Mouse (Mus musculus): ENCODE measurements around the gene Cryz. TPM values are rescaled to one million over a fixed set of nuclear protein-coding genes. Genes with fewer than 3 reads are reported as not detected.

Gene Cryz
- total and polyA plus RNA-seq, 3 experiments: 10.7 to 21.6 TPM; not detected in 1

DNA sequence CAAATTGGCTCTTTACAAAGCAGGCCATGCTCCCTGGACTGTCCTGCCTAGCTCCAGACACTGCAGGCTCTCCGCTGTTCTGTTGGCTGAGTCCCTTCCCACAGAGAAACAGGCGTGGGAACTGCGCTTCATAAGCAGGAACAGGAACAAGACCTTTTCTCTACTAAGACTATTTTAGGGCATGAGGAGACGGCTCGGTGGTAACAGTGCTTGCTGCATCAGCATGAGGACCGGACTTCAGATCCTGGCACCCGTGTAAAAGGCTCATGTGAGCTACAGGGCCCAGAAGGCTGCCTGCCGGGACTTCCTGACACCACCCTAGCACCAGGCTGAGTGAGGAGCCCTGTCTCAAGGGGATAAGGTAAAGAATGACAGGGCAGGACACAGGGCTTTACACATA lies 12.2 kb upstream of the Cryz start:
- H3K9ac ChIP-seq (ENCODE audit: control insufficient read depth, low read depth, low read length, poor library complexity, severe bottlenecking): no peak overlapping the region
- no peak overlapping the region for H3K27ac ChIP-seq (ENCODE audit: control insufficient read depth, low read depth, low read length)
- no peaks in the 10 kb centered on the region for H3K9me3 ChIP-seq (replicated peaks; ENCODE audit: insufficient read depth, low read length)
- H3K4me1 ChIP-seq (ENCODE audit: control insufficient read depth in 1 of 2, insufficient read depth in 2 of 2, low read length in 2 of 2): no peaks in the 10 kb centered on the region
- no peaks in the 10 kb centered on the region for H3K27me3 ChIP-seq (ENCODE audit: control insufficient read depth in 1 of 2, insufficient read depth in 2 of 2, low read length in 2 of 2)
- 0 out of 4 replicates have a peak, but pooled peaks cover 0 to 1% of the 10 kb centered on the region in 2 experiments for H3K36me3 ChIP-seq (ENCODE audit: control insufficient read depth in 1 of 2, insufficient read depth in 2 of 2, low read length in 2 of 2)
- H3K4me3 ChIP-seq (ENCODE audit: control insufficient read depth in 1 of 2, insufficient read depth in 1 of 2, low read depth in 2 of 2, low read length in 2 of 2): no peak overlapping the region
- no peak for TF ChIP-seq CHD1 (IDR thresholded peaks at IDR 0.05; ENCODE audit: low read depth, low read length)
- DNase-seq (ENCODE audit: low read depth, low spot score): no peak
- no peaks in the 10 kb centered on the region for H3K79me2 ChIP-seq (ENCODE audit: control insufficient read depth, insufficient read depth, low read length, poor library complexity)

- no peaks in the 10 kb centered on the region for H3K9me3 ChIP-seq (replicated peaks; ENCODE audit: insufficient read depth, low read length)
- H3K36me3 ChIP-seq (ENCODE audit: control insufficient read depth in 1 of 2, insufficient read depth in 2 of 2, low read length in 2 of 2): no peaks in the 10 kb centered on the region
- H3K9ac ChIP-seq (ENCODE audit: control insufficient read depth, low read depth, low read length, poor library complexity, severe bottlenecking): no peak overlapping the region
- no peak overlapping the region for H3K27ac ChIP-seq (ENCODE audit: control insufficient read depth, low read depth, low read length)
- no peak for TF ChIP-seq EP300 (IDR thresholded peaks at IDR 0.05; ENCODE audit: low read depth in 1 of 2, low read length in 2 of 2)
- no peak for TF ChIP-seq CHD2 (IDR thresholded peaks at IDR 0.05; ENCODE audit: low read length)
- TF ChIP-seq MXI1 (IDR thresholded peaks at IDR 0.05; ENCODE audit: low read depth, low read length): no peak
- TF ChIP-seq UBTF (IDR thresholded peaks at IDR 0.05; ENCODE audit: borderline replicate concordance, insufficient read depth, low read depth, low read length): no peak
- no peak for TF ChIP-seq ZC3H11A (IDR thresholded peaks at IDR 0.05; ENCODE audit: low read depth, low read length)
- TF ChIP-seq USF1 (IDR thresholded peaks at IDR 0.05; ENCODE audit: low read depth, low read length): no peak
- no peak for TF ChIP-seq POLR2A (IDR thresholded peaks at IDR 0.05; ENCODE audit: control insufficient read depth in 1 of 2, insufficient read depth in 1 of 2, low read depth in 1 of 2, low read length in 2 of 2, poor library complexity in 1 of 2)
- no peak for TF ChIP-seq SMC3 (IDR thresholded peaks at IDR 0.05; ENCODE audit: low read depth, low read length)
- no peak for TF ChIP-seq TBP (IDR thresholded peaks at IDR 0.05; ENCODE audit: low read depth, low read length)
- TF ChIP-seq ETS1 (IDR thresholded peaks at IDR 0.05; ENCODE audit: low read depth, low read length): no peak
- no peak for TF ChIP-seq RAD21 (IDR thresholded peaks at IDR 0.05; ENCODE audit: low read depth, low read length)
- no peak for TF ChIP-seq HCFC1 (IDR thresholded peaks at IDR 0.05; ENCODE audit: low read depth, low read length)
- no peak for TF ChIP-seq E2F4 (IDR thresholded peaks at IDR 0.05; ENCODE audit: borderline replicate concordance, low read depth, low read length)
- no peak for TF ChIP-seq ZMIZ1 (IDR thresholded peaks at IDR 0.05; ENCODE audit: low read depth, low read length)
- TF ChIP-seq POLR2AphosphoS5 (IDR thresholded peaks at IDR 0.05; ENCODE audit: borderline replicate concordance, low read depth, low read length): no peak
- no peak for TF ChIP-seq ELF1 (IDR thresholded peaks at IDR 0.05; ENCODE audit: low read depth, low read length)
- TF ChIP-seq MAZ (IDR thresholded peaks at IDR 0.05; ENCODE audit: low read depth, low read length): no peak
- no peaks in the 10 kb centered on the region for H3K27me3 ChIP-seq (ENCODE audit: control insufficient read depth in 1 of 2, insufficient read depth in 2 of 2, low read length in 2 of 2)
- H3K4me1 ChIP-seq (ENCODE audit: control insufficient read depth in 1 of 2, insufficient read depth in 2 of 2, low read length in 2 of 2): no peaks in the 10 kb centered on the region
- no peak overlapping the region for H3K4me3 ChIP-seq (ENCODE audit: control insufficient read depth in 1 of 2, insufficient read depth in 1 of 2, low read depth in 2 of 2, low read length in 2 of 2)
- H3K79me2 ChIP-seq (ENCODE audit: control insufficient read depth, insufficient read depth, low read length, poor library complexity): no peaks in the 10 kb centered on the region
- DNase-seq (ENCODE audit: low read depth, low spot score): no peak
Observed at GRCm38 (mm10) chr3:154590971-154591370, 5.5 kb upstream of the Cryz start.

Measured in MEL (cell line).